Mouse (Mus musculus): Measurements from ENCODE around the gene Ppfibp1. TPM values are rescaled to one million over a fixed set of nuclear protein-coding genes. Genes with fewer than 3 reads are reported as not detected.

The Ppfibp1 gene
- polyA plus RNA-seq, 1 experiment from 2014 or later, result 30.5 TPM

- ATAC-seq (ENCODE audit: insufficient read depth, low FRiP score, low TSS enrichment) (no peak), DNase-seq (ENCODE audit: low spot score) (no peak)
- Histone ChIP-seq H3K9me3 (ENCODE audit: control insufficient read depth, low read length) (no peaks in the 10 kb centered on the region), H3K27me3 (ENCODE audit: control insufficient read depth, insufficient read depth, low read length) (no peaks in the 10 kb centered on the region), H3K4me1 (ENCODE audit: control insufficient read depth, insufficient read depth, low read length) (no peaks in the 10 kb centered on the region), H3K9ac (ENCODE audit: low read length) (no peak overlapping the region), H3K36me3 (ENCODE audit: control insufficient read depth, insufficient read depth, low read length) (no peaks in the 10 kb centered on the region), H3K27ac (ENCODE audit: low read depth, low read length) (no peak overlapping the region), H3K4me2 (ENCODE audit: low read depth) (no peak overlapping the region), H3K4me3 (ENCODE audit: low read depth, low read length) (no peak overlapping the region)
- 82% methylated on average over 3 of the region's 3 CpGs for WGBS
Observed at GRCm38 (mm10) chr6:146906000-146906786, 17.9 kb downstream of the Ppfibp1 start.

GRCm38 (mm10) chr6:146907061-146907794 is 18.9 kb downstream of the Ppfibp1 start:
- Histone ChIP-seq H3K4me3 (ENCODE audit: low read depth, low read length) (no peak overlapping the region), H3K9ac (ENCODE audit: low read length) (no peak overlapping the region), H3K36me3 (ENCODE audit: control insufficient read depth, insufficient read depth, low read length) (no peaks in the 10 kb centered on the region), H3K27ac (ENCODE audit: low read depth, low read length) (no peak overlapping the region), H3K4me1 (ENCODE audit: control insufficient read depth, insufficient read depth, low read length) (no peaks in the 10 kb centered on the region), H3K4me2 (ENCODE audit: low read depth) (no peak overlapping the region), H3K9me3 (ENCODE audit: control insufficient read depth, low read length) (no peaks in the 10 kb centered on the region), H3K27me3 (ENCODE audit: control insufficient read depth, insufficient read depth, low read length) (no peaks in the 10 kb centered on the region)
- 83% methylated on average over 5 of the region's 5 CpGs for WGBS
- no peak for ATAC-seq (ENCODE audit: insufficient read depth, low FRiP score, low TSS enrichment)
- no peak for DNase-seq (ENCODE audit: low spot score)

GRCm38 (mm10) chr6:146907795-146908190 is 19.5 kb downstream of the Ppfibp1 start:
- Histone ChIP-seq H3K4me3 (ENCODE audit: low read depth, low read length) (no peak overlapping the region), H3K9ac (ENCODE audit: low read length) (no peak overlapping the region), H3K4me2 (ENCODE audit: low read depth) (no peak overlapping the region), H3K27me3 (ENCODE audit: control insufficient read depth, insufficient read depth, low read length) (no peaks in the 10 kb centered on the region), H3K9me3 (ENCODE audit: control insufficient read depth, low read length) (no peaks in the 10 kb centered on the region), H3K4me1 (ENCODE audit: control insufficient read depth, insufficient read depth, low read length) (no peaks in the 10 kb centered on the region), H3K27ac (ENCODE audit: low read depth, low read length) (no peak overlapping the region), H3K36me3 (ENCODE audit: control insufficient read depth, insufficient read depth, low read length) (no peaks in the 10 kb centered on the region)
- DNase-seq (ENCODE audit: low spot score), result no peak
- WGBS, result 95% methylated on average over 1 of the region's 1 CpGs
- ATAC-seq (ENCODE audit: insufficient read depth, low FRiP score, low TSS enrichment), result no peak

GRCm38 (mm10) chr6:146908801-146909200 is 20.5 kb downstream of the Ppfibp1 start:
- H3K4me3 ChIP-seq (ENCODE audit: low read depth, low read length), result no peak overlapping the region
- ATAC-seq (ENCODE audit: insufficient read depth, low FRiP score, low TSS enrichment) (no peak), DNase-seq (ENCODE audit: low spot score) (no peak)
- WGBS, result 86% methylated on average over 2 of the region's 2 CpGs
- no peaks in the 10 kb centered on the region for H3K27me3 ChIP-seq (ENCODE audit: control insufficient read depth, insufficient read depth, low read length)
- no peak overlapping the region for H3K9ac ChIP-seq (ENCODE audit: low read length)
- no peak overlapping the region for H3K27ac ChIP-seq (ENCODE audit: low read depth, low read length)
- H3K4me2 ChIP-seq (ENCODE audit: low read depth), result no peak overlapping the region
- no peaks in the 10 kb centered on the region for H3K36me3 ChIP-seq (ENCODE audit: control insufficient read depth, insufficient read depth, low read length)
- no peaks in the 10 kb centered on the region for H3K9me3 ChIP-seq (ENCODE audit: control insufficient read depth, low read length)
- H3K4me1 ChIP-seq (ENCODE audit: control insufficient read depth, insufficient read depth, low read length), result no peaks in the 10 kb centered on the region

- H3K4me1 ChIP-seq (ENCODE audit: control insufficient read depth, insufficient read depth, low read length), result no peaks in the 10 kb centered on the region
- no peaks in the 10 kb centered on the region for H3K27me3 ChIP-seq (ENCODE audit: control insufficient read depth, insufficient read depth, low read length)
- H3K4me3 ChIP-seq (ENCODE audit: low read depth, low read length), result no peak overlapping the region
- DNase-seq (ENCODE audit: low spot score), result no peak
- no peak overlapping the region for H3K27ac ChIP-seq (ENCODE audit: low read depth, low read length)
- ATAC-seq (ENCODE audit: insufficient read depth, low FRiP score, low TSS enrichment), result no peak
- H3K9ac ChIP-seq (ENCODE audit: low read length), result no peak overlapping the region
- no peaks in the 10 kb centered on the region for H3K9me3 ChIP-seq (ENCODE audit: control insufficient read depth, low read length)
- WGBS, result 77% methylated on average over 5 of the region's 5 CpGs
- no peaks in the 10 kb centered on the region for H3K36me3 ChIP-seq (ENCODE audit: control insufficient read depth, insufficient read depth, low read length)
- no peak overlapping the region for H3K4me2 ChIP-seq (ENCODE audit: low read depth)
Observed at GRCm38 (mm10) chr6:146909725-146910489, 21.6 kb downstream of the Ppfibp1 start.

GRCm38 (mm10) chr6:146910801-146911200 is 22.5 kb downstream of the Ppfibp1 start:
- H3K27me3 ChIP-seq (ENCODE audit: control insufficient read depth, insufficient read depth, low read length), result no peaks in the 10 kb centered on the region
- no peaks in the 10 kb centered on the region for H3K36me3 ChIP-seq (ENCODE audit: control insufficient read depth, insufficient read depth, low read length)
- H3K4me2 ChIP-seq (ENCODE audit: low read depth), result no peak overlapping the region
- no peak overlapping the region for H3K4me3 ChIP-seq (ENCODE audit: low read depth, low read length)
- no peak for DNase-seq (ENCODE audit: low spot score)
- 91% methylated on average over 2 of the region's 2 CpGs for WGBS
- H3K4me1 ChIP-seq (ENCODE audit: control insufficient read depth, insufficient read depth, low read length), result no peaks in the 10 kb centered on the region
- H3K27ac ChIP-seq (ENCODE audit: low read depth, low read length), result no peak overlapping the region
- H3K9ac ChIP-seq (ENCODE audit: low read length), result no peak overlapping the region
- no peaks in the 10 kb centered on the region for H3K9me3 ChIP-seq (ENCODE audit: control insufficient read depth, low read length)
- ATAC-seq (ENCODE audit: insufficient read depth, low FRiP score, low TSS enrichment), result no peak

GRCm38 (mm10) chr6:146912835-146913488 is 24.7 kb downstream of the Ppfibp1 start:
- H3K36me3 ChIP-seq (ENCODE audit: control insufficient read depth, insufficient read depth, low read length), result no peaks in the 10 kb centered on the region
- H3K4me1 ChIP-seq (ENCODE audit: control insufficient read depth, insufficient read depth, low read length), result no peaks in the 10 kb centered on the region
- no peak overlapping the region for H3K4me3 ChIP-seq (ENCODE audit: low read depth, low read length)
- no peak overlapping the region for H3K27ac ChIP-seq (ENCODE audit: low read depth, low read length)
- WGBS, result 13% methylated on average over 3 of the region's 3 CpGs
- no peaks in the 10 kb centered on the region for H3K9me3 ChIP-seq (ENCODE audit: control insufficient read depth, low read length)
- DNase-seq (ENCODE audit: low spot score) (no peak), ATAC-seq (ENCODE audit: insufficient read depth, low FRiP score, low TSS enrichment) (no peak)
- H3K4me2 ChIP-seq (ENCODE audit: low read depth), result no peak overlapping the region
- no peaks in the 10 kb centered on the region for H3K27me3 ChIP-seq (ENCODE audit: control insufficient read depth, insufficient read depth, low read length)
- H3K9ac ChIP-seq (ENCODE audit: low read length), result no peak overlapping the region

- H3K9me3 ChIP-seq (ENCODE audit: control insufficient read depth, low read length), result no peaks in the 10 kb centered on the region
- no peaks in the 10 kb centered on the region for H3K4me1 ChIP-seq (ENCODE audit: control insufficient read depth, insufficient read depth, low read length)
- no peaks in the 10 kb centered on the region for H3K36me3 ChIP-seq (ENCODE audit: control insufficient read depth, insufficient read depth, low read length)
- DNase-seq (ENCODE audit: low spot score) (no peak), ATAC-seq (ENCODE audit: insufficient read depth, low FRiP score, low TSS enrichment) (no peak)
- no peak overlapping the region for H3K4me2 ChIP-seq (ENCODE audit: low read depth)
- H3K27ac ChIP-seq (ENCODE audit: low read depth, low read length), result no peak overlapping the region
- no peak overlapping the region for H3K9ac ChIP-seq (ENCODE audit: low read length)
- H3K27me3 ChIP-seq (ENCODE audit: control insufficient read depth, insufficient read depth, low read length), result no peaks in the 10 kb centered on the region
- H3K4me3 ChIP-seq (ENCODE audit: low read depth, low read length), result no peak overlapping the region
- 62% methylated on average over 4 of the region's 4 CpGs for WGBS
Observed at GRCm38 (mm10) chr6:146913489-146914198, 25.4 kb downstream of the Ppfibp1 start.

Data from neural tube, embryonic 11.5 days (tissue).